In genomic region chr17:46678911-46679310, GRCm38 (mm10) we compare ENCODE assay signal across 8 mouse cellular contexts. TPM values are rescaled to one million over a fixed set of nuclear protein-coding genes. Genes with fewer than 3 reads are reported as not detected.
A peak's percentile ranks its signal among the peaks of the same experiment; 100 is the strongest.
DNase-seq lines count a peak whose midpoint lies in the region; ATAC-seq and TF ChIP-seq lines count a peak whose summit lies in the region.

No protein-coding gene starts in this region.

- H3K9me3 ChIP-seq in forebrain, embryonic 15.5 days: no peaks in the 10 kb centered on the region
- no peaks in the 10 kb centered on the region for H3K9me3 ChIP-seq in intestine, postnatal 0 days (ENCODE audit: control insufficient read depth)

- WGBS in lung, adult 2 months: 24% methylated on average over 9 of the region's 9 CpGs
- 68% methylated on average over 9 of the region's 9 CpGs for WGBS in forebrain, embryonic 15.5 days
- WGBS in intestine, postnatal 0 days: 48% methylated on average over 9 of the region's 9 CpGs

- H3K4me2 ChIP-seq in forebrain, embryonic 15.5 days (replicated peaks): peak overlapping the region; percentile 62; the same call in 1 of the 2 replicates
- H3K4me2 ChIP-seq in intestine, postnatal 0 days (replicated peaks; ENCODE audit: low read depth): peak overlapping the region; percentile 89

- no peak overlapping the region for H3K27ac ChIP-seq in forebrain, embryonic 15.5 days (replicated peaks)
- H3K27ac ChIP-seq in intestine, postnatal 0 days (ENCODE audit: low read depth, low read length): no peak overlapping the region

- no peak overlapping the region for H3K4me3 ChIP-seq in lung, adult 2 months (replicated peaks; ENCODE audit: extremely low read depth, low read depth, low read length)
- peak overlapping the region; percentile 99; the same call in 1 of the 2 replicates for H3K4me3 ChIP-seq in forebrain, embryonic 15.5 days
- no peak overlapping the region for H3K4me3 ChIP-seq in intestine, postnatal 0 days (ENCODE audit: low read depth, low read length)

- no peak for TF ChIP-seq POLR2A in lung, adult 2 months (IDR thresholded peaks at IDR 0.05; ENCODE audit: borderline replicate concordance, extremely low read depth, low read depth, low read length)

- DNase-seq in lung, adult 2 months: peak; percentile 19
- no peak for DNase-seq in lung, postnatal 14 days
- DNase-seq in skeletal muscle tissue, adult 2 months (ENCODE audit: low read depth, low spot score): peak; percentile 81
- no peak for DNase-seq in cerebellum, postnatal 4 days (ENCODE audit: low spot score in 2 of 2)
- no peak for DNase-seq in urinary bladder, postnatal 10 days (ENCODE audit: low spot score)
- DNase-seq in layer of hippocampus, adult 9-10 months (ENCODE audit: low spot score): no peak

- H3K4me1 ChIP-seq in lung, adult 2 months (ENCODE audit: control insufficient read depth, insufficient read depth, low read length): peaks cover 8% of the 10 kb centered on the region
- H3K4me1 ChIP-seq in forebrain, embryonic 15.5 days: peaks cover 34% of the 10 kb centered on the region
- H3K4me1 ChIP-seq in intestine, postnatal 0 days (replicated peaks; ENCODE audit: control insufficient read depth, insufficient read depth, low read length): peaks cover 6% of the 10 kb centered on the region; the same call in 1 of the 2 replicates

- no peaks in the 10 kb centered on the region for H3K27me3 ChIP-seq in forebrain, embryonic 15.5 days
- H3K27me3 ChIP-seq in intestine, postnatal 0 days (replicated peaks; ENCODE audit: control insufficient read depth, insufficient read depth, low read length): no peaks in the 10 kb centered on the region

- no peak for ATAC-seq in forebrain, embryonic 15.5 days (replicated peaks)
- no peak for ATAC-seq in intestine, postnatal 0 days

- no peak for TF ChIP-seq CTCF in lung, adult 2 months (IDR thresholded peaks at IDR 0.05; ENCODE audit: insufficient read depth, low read length)
- TF ChIP-seq CTCF in intestine, postnatal 0 days (IDR thresholded peaks at IDR 0.05; ENCODE audit: low read depth): no peak

- peaks cover 44% of the 10 kb centered on the region for H3K36me3 ChIP-seq in forebrain, embryonic 15.5 days
- H3K36me3 ChIP-seq in intestine, postnatal 0 days (ENCODE audit: control insufficient read depth, insufficient read depth): peaks cover 38% of the 10 kb centered on the region

- H3K9ac ChIP-seq in forebrain, embryonic 15.5 days (replicated peaks): peak overlapping the region; percentile 80; the same call in 1 of the 2 replicates
- H3K9ac ChIP-seq in intestine, postnatal 0 days (ENCODE audit: low read depth, low read length): no peak overlapping the region; the same call in 1 of the 2 replicates

RNA-seq across cellular contexts. Expression of gene Mea1, which starts 0.3 kb away (rescaled TPM):
- 48.2 and 55.7 TPM in 2 replicates for polyA plus RNA-seq in lung, adult 2 months (2012; rRNA removed)
- 214 and 222 TPM in 2 replicates for polyA plus RNA-seq in forebrain, embryonic 15.5 days (2015; fragmentation: Nextera tagmentation; extraction: Ambion mirVana)
- 132 and 133 TPM in 2 replicates for polyA plus RNA-seq in intestine, postnatal 0 days (2015; fragmentation: Nextera tagmentation; extraction: Ambion mirVana)

RNA-seq across cellular contexts. Expression of gene Klhdc3, which starts 1.8 kb away (rescaled TPM):
- polyA plus RNA-seq in lung, adult 2 months (2012; rRNA removed): 68.4 and 78.1 TPM in 2 replicates
- polyA plus RNA-seq in forebrain, embryonic 15.5 days (2015; fragmentation: Nextera tagmentation; extraction: Ambion mirVana): 181 and 187 TPM in 2 replicates
- polyA plus RNA-seq in intestine, postnatal 0 days (2015; fragmentation: Nextera tagmentation; extraction: Ambion mirVana): 94.2 and 99.3 TPM in 2 replicates

RNA-seq across cellular contexts. Expression of gene Rrp36, which starts 4.8 kb away (rescaled TPM):
- polyA plus RNA-seq in lung, adult 2 months (2012; rRNA removed): 27.3 and 30.8 TPM in 2 replicates
- 49.5 and 49.9 TPM in 2 replicates for polyA plus RNA-seq in forebrain, embryonic 15.5 days (2015; fragmentation: Nextera tagmentation; extraction: Ambion mirVana)
- polyA plus RNA-seq in intestine, postnatal 0 days (2015; fragmentation: Nextera tagmentation; extraction: Ambion mirVana): 49.0 and 55.6 TPM in 2 replicates

RNA-seq across cellular contexts. Expression of gene Ppp2r5d, which starts 26.0 kb away (rescaled TPM):
- 44.4 and 53.8 TPM in 2 replicates for polyA plus RNA-seq in lung, adult 2 months (2012; rRNA removed)
- polyA plus RNA-seq in forebrain, embryonic 15.5 days (2015; fragmentation: Nextera tagmentation; extraction: Ambion mirVana): 88.0 and 93.4 TPM in 2 replicates
- 25.9 and 26.5 TPM in 2 replicates for polyA plus RNA-seq in intestine, postnatal 0 days (2015; fragmentation: Nextera tagmentation; extraction: Ambion mirVana)

RNA-seq across cellular contexts. Expression of gene Cul7, which starts 28.8 kb away (rescaled TPM):
- 40.1 and 45.7 TPM in 2 replicates for polyA plus RNA-seq in lung, adult 2 months (2012; rRNA removed)
- 35.9 and 36.5 TPM in 2 replicates for polyA plus RNA-seq in forebrain, embryonic 15.5 days (2015; fragmentation: Nextera tagmentation; extraction: Ambion mirVana)
- polyA plus RNA-seq in intestine, postnatal 0 days (2015; fragmentation: Nextera tagmentation; extraction: Ambion mirVana): 18.0 and 19.2 TPM in 2 replicates

Comparison
In these comparisons a context has a peak if more than half of its experiments do, and no peak if none do; other contexts are left out.
1. DNase-seq: peak in lung, adult 2 months (single experiment) and skeletal muscle tissue, adult 2 months (single experiment); none in lung, postnatal 14 days (single experiment), cerebellum, postnatal 4 days (0 of 2), urinary bladder, postnatal 10 days (single experiment) and layer of hippocampus, adult 9-10 months (single experiment).